Mouse (Mus musculus): Measurements from ENCODE around the gene Zbtb45. TPM values are rescaled to one million over a fixed set of nuclear protein-coding genes. Genes with fewer than 3 reads are reported as not detected.

Zbtb45 gene
- polyA plus RNA-seq, 1 experiment from 2014 or later, result 32.8 TPM

- Histone ChIP-seq H3K4me2 (peak overlapping the region; percentile 88), H3K36me3 (ENCODE audit: control insufficient read depth, insufficient read depth, low read length) (peaks cover 17% of the 10 kb centered on the region), H3K9me3 (ENCODE audit: control insufficient read depth, low read length) (no peaks in the 10 kb centered on the region), H3K4me3 (ENCODE audit: low read depth, low read length) (peak overlapping the region; percentile 85), H3K9ac (ENCODE audit: low read length) (peak overlapping the region; percentile 97), H3K27me3 (ENCODE audit: control insufficient read depth, insufficient read depth, low read length) (no peaks in the 10 kb centered on the region; the same call in 1 of the 2 replicates), H3K4me1 (ENCODE audit: control insufficient read depth, insufficient read depth, low read length) (peaks cover 29% of the 10 kb centered on the region), H3K27ac (ENCODE audit: low read depth, low read length) (no peak overlapping the region)
- DNase-seq (ENCODE audit: low spot score, missing footprints) (no peak), ATAC-seq (ENCODE audit: low FRiP score) (no peak)
- 53% methylated on average over 4 of the region's 4 CpGs for WGBS
These were observed 27.0 kb upstream of the Zbtb45 start for GRCm38 (mm10) chr7:13036806-13037205.

DNA sequence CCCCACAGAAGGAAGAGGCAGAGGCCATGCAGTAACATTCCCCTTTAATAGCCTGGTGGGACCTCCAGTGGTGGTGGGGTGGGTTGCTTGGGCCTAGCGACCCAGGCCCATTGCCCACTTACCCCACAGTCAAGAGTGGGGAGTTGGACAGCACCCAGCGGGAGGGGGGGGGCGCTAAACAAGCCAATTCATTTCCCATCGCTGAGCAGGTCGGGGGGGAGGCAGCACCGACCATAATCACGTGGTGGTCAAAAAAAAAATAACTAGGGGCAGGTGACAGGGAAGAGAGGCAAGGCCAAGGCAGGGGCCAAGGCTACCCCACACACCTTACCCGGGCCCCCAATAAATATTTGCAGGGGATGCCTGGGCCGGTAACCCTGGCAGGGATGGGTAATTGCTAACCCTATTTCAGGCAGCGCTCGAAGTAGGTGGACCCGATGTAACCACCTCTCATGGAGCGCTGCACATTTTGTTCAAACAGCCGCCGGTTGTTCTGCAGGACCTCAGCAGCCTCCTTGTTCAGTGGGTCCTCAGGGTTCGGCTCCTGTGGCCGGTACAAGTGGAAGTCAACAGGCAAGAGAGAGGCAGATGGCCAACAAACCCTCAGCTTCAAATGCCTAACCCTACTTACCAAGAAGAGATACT, 25.5 kb upstream of the Zbtb45 start:
- H3K4me1 ChIP-seq (ENCODE audit: control insufficient read depth, insufficient read depth, low read length), result peaks cover 29% of the 10 kb centered on the region
- H3K9ac ChIP-seq (ENCODE audit: low read length), result 0 out of 2 replicates have a peak overlapping the region, but pooled peaks have one; percentile 83
- peak overlapping the region; percentile 57; the same call in 1 of the 2 replicates for H3K4me3 ChIP-seq (ENCODE audit: low read depth, low read length)
- no peaks in the 10 kb centered on the region; the same call in 1 of the 2 replicates for H3K27me3 ChIP-seq (ENCODE audit: control insufficient read depth, insufficient read depth, low read length)
- WGBS, result 85% methylated on average over 17 of the region's 17 CpGs
- H3K9me3 ChIP-seq (ENCODE audit: control insufficient read depth, low read length), result no peaks in the 10 kb centered on the region
- H3K36me3 ChIP-seq (ENCODE audit: control insufficient read depth, insufficient read depth, low read length), result peaks cover 29% of the 10 kb centered on the region
- ATAC-seq (ENCODE audit: low FRiP score) (no peak), DNase-seq (ENCODE audit: low spot score, missing footprints) (no peak)
- H3K4me2 ChIP-seq, result 0 out of 2 replicates have a peak overlapping the region, but pooled peaks have one; percentile 90
- peak overlapping the region; percentile 48; the same call in 1 of the 2 replicates for H3K27ac ChIP-seq (ENCODE audit: low read depth, low read length)

- peaks cover 39% of the 10 kb centered on the region for H3K36me3 ChIP-seq (ENCODE audit: control insufficient read depth, insufficient read depth, low read length)
- H3K4me1 ChIP-seq (ENCODE audit: control insufficient read depth, insufficient read depth, low read length), result peaks cover 29% of the 10 kb centered on the region
- H3K9me3 ChIP-seq (ENCODE audit: control insufficient read depth, low read length), result no peaks in the 10 kb centered on the region
- peak within 1 kb of the TSS; percentile 87 for H3K27ac ChIP-seq (ENCODE audit: low read depth, low read length)
- peak within 1 kb of the TSS; percentile 83 for H3K9ac ChIP-seq (ENCODE audit: low read length)
- peak within 1 kb of the TSS; percentile 90 for H3K4me2 ChIP-seq
- WGBS, result under 1% methylated on average over 45 of the region's 45 CpGs
- ATAC-seq (ENCODE audit: low FRiP score), result peak; percentile 82
- peak within 1 kb of the TSS; percentile 57 for H3K4me3 ChIP-seq (ENCODE audit: low read depth, low read length)
- no peaks in the 10 kb centered on the region for H3K27me3 ChIP-seq (ENCODE audit: control insufficient read depth, insufficient read depth, low read length)
- DNase-seq (ENCODE audit: low spot score, missing footprints), result peak; percentile 100
These were observed 24.5 kb upstream of the Zbtb45 start, which contains the start of gene Chmp2a for GRCm38 (mm10) chr7:13034148-13034977. Chmp2a (minus strand) TSS chr7:13034807.

DNA sequence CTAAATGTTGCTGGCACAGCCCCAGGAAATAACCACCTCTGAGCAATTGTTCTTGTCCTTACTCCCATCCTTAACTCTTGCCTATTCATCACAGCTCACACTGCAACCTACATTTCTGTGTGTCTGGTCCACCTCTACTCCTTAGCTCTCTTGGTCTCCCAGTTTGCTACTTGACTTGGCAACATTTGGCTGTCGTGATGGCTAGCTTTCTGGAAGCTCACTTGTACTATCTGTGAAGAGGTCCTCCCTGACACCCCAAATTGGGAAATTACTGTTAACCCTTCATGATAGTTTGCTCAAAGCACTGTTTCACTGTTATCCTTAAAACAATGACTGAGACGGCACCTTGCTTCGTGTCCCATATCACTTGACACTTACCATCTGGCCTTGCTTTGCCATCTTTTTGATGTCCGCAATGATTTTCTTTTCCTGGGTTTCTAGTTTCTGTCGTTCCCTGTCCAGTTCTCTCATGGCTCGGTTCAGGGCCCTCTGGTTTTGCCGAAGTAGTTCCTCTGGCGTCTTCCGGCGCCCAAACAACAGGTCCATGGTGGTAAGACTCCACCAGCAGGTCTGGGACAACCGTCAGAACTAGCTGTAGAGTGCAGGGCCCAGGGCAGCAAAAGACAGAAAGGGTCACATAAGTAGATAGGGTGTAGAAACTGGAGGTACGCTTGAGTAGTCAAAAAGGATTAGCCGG, 23.8 kb upstream of the Zbtb45 start:
- Histone ChIP-seq H3K9me3 (ENCODE audit: control insufficient read depth, low read length) (no peaks in the 10 kb centered on the region), H3K27me3 (ENCODE audit: control insufficient read depth, insufficient read depth, low read length) (no peaks in the 10 kb centered on the region), H3K27ac (ENCODE audit: low read depth, low read length) (peak overlapping the region; percentile 87), H3K9ac (ENCODE audit: low read length) (peak overlapping the region; percentile 83), H3K4me3 (ENCODE audit: low read depth, low read length) (peak overlapping the region; percentile 57), H3K4me1 (ENCODE audit: control insufficient read depth, insufficient read depth, low read length) (peaks cover 22% of the 10 kb centered on the region), H3K36me3 (ENCODE audit: control insufficient read depth, insufficient read depth, low read length) (peaks cover 47% of the 10 kb centered on the region), H3K4me2 (peak overlapping the region; percentile 90)
- ATAC-seq (ENCODE audit: low FRiP score), result no peak
- WGBS, result 50% methylated on average over 13 of the region's 13 CpGs
- peak; percentile 86 for DNase-seq (ENCODE audit: low spot score, missing footprints)

DNA sequence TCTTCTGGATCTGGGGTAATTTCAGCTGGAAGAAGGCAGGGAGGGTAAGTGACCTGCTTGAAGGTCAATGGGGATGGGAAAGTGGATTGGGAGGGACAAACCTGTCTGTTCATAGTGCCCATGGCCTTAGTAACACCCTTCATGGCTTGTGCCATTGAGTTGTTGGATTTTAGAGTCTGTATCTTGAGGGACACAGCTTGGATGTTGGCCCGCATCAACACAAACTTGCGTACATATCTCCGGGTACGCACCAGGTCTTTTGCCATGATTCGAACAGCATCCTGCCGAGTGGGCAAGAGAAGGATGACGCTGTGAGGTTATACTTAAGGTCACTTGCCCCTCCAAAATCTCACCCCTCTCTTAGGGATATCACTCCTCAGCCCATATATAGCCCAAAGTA, 22.7 kb upstream of the Zbtb45 start:
- peaks cover 57% of the 10 kb centered on the region for H3K36me3 ChIP-seq (ENCODE audit: control insufficient read depth, insufficient read depth, low read length)
- H3K4me2 ChIP-seq, result no peak overlapping the region
- no peak overlapping the region for H3K4me3 ChIP-seq (ENCODE audit: low read depth, low read length)
- no peak overlapping the region for H3K9ac ChIP-seq (ENCODE audit: low read length)
- no peak for DNase-seq (ENCODE audit: low spot score, missing footprints)
- no peak overlapping the region for H3K27ac ChIP-seq (ENCODE audit: low read depth, low read length)
- 91% methylated on average over 7 of the region's 7 CpGs for WGBS
- peaks cover 21% of the 10 kb centered on the region for H3K4me1 ChIP-seq (ENCODE audit: control insufficient read depth, insufficient read depth, low read length)
- H3K27me3 ChIP-seq (ENCODE audit: control insufficient read depth, insufficient read depth, low read length), result no peaks in the 10 kb centered on the region
- no peak for ATAC-seq (ENCODE audit: low FRiP score)
- no peaks in the 10 kb centered on the region for H3K9me3 ChIP-seq (ENCODE audit: control insufficient read depth, low read length)

DNA sequence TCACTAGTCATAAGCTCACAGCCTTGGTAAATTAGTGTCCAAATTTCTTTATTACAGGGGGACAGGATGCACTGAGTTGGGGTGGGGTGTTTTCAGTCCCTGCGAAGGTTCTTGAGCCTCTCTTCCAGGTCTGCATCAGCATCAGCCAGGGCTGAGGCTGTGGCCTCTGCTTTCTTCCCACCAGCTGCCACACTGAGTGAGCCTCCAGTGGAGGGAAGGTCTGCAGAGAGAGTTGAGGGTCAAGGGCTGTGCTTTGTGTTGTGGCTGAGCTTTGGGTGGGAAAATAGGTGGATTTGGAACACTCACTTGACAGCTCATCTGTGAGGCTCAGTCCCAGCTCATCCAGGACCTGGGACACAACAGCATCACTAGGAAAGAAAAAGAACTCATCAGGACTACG, 22.1 kb upstream of the Zbtb45 start:
- Histone ChIP-seq H3K9me3 (ENCODE audit: control insufficient read depth, low read length) (no peaks in the 10 kb centered on the region), H3K27me3 (ENCODE audit: control insufficient read depth, insufficient read depth, low read length) (no peaks in the 10 kb centered on the region), H3K36me3 (ENCODE audit: control insufficient read depth, insufficient read depth, low read length) (peaks cover 63% of the 10 kb centered on the region), H3K9ac (ENCODE audit: low read length) (no peak overlapping the region), H3K4me1 (ENCODE audit: control insufficient read depth, insufficient read depth, low read length) (peaks cover 20% of the 10 kb centered on the region), H3K4me2 (no peak overlapping the region), H3K4me3 (ENCODE audit: low read depth, low read length) (no peak overlapping the region), H3K27ac (ENCODE audit: low read depth, low read length) (no peak overlapping the region)
- WGBS, result 87% methylated on average over 2 of the region's 2 CpGs
- no peak for ATAC-seq (ENCODE audit: low FRiP score)
- DNase-seq (ENCODE audit: low spot score, missing footprints), result peak; percentile 82

DNA sequence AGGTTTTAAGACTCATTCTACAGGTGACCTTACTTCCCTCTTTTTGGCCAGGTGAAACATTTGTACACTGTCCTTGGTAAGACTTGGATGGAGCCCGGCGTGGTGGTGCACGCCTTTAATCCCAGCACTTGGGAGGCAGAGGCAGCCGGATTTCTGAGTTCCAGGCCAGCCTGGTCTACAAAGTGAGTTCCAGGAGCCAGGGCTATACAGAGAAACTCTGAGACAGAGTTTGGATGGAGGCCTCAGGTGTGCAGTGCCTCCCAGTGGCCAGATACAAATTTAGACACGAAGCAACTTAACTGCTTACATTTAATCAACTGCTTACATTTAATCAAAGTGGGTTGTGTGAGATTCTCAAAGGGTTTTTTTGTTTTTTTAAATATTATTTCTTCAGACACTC, 21.2 kb upstream of the Zbtb45 start:
- peaks cover 69% of the 10 kb centered on the region for H3K36me3 ChIP-seq (ENCODE audit: control insufficient read depth, insufficient read depth, low read length)
- 77% methylated on average over 5 of the region's 5 CpGs for WGBS
- no peaks in the 10 kb centered on the region for H3K9me3 ChIP-seq (ENCODE audit: control insufficient read depth, low read length)
- H3K27ac ChIP-seq (ENCODE audit: low read depth, low read length), result no peak overlapping the region
- no peak overlapping the region for H3K4me3 ChIP-seq (ENCODE audit: low read depth, low read length)
- H3K9ac ChIP-seq (ENCODE audit: low read length), result no peak overlapping the region
- H3K4me1 ChIP-seq (ENCODE audit: control insufficient read depth, insufficient read depth, low read length), result peaks cover 20% of the 10 kb centered on the region
- no peaks in the 10 kb centered on the region for H3K27me3 ChIP-seq (ENCODE audit: control insufficient read depth, insufficient read depth, low read length)
- no peak overlapping the region for H3K4me2 ChIP-seq
- no peak for ATAC-seq (ENCODE audit: low FRiP score)
- DNase-seq (ENCODE audit: low spot score, missing footprints), result peak; percentile 82

GRCm38 (mm10) chr7:13028986-13029385, 19.2 kb upstream of the Zbtb45 start:
- 90% methylated on average over 4 of the region's 4 CpGs for WGBS
- no peak overlapping the region for H3K27ac ChIP-seq (ENCODE audit: low read depth, low read length)
- H3K9me3 ChIP-seq (ENCODE audit: control insufficient read depth, low read length), result no peaks in the 10 kb centered on the region
- ATAC-seq (ENCODE audit: low FRiP score) (no peak), DNase-seq (ENCODE audit: low spot score, missing footprints) (peak; percentile 81)
- H3K4me2 ChIP-seq, result no peak overlapping the region
- H3K4me1 ChIP-seq (ENCODE audit: control insufficient read depth, insufficient read depth, low read length), result peaks cover 22% of the 10 kb centered on the region
- H3K4me3 ChIP-seq (ENCODE audit: low read depth, low read length), result no peak overlapping the region
- no peak overlapping the region for H3K9ac ChIP-seq (ENCODE audit: low read length)
- no peaks in the 10 kb centered on the region for H3K27me3 ChIP-seq (ENCODE audit: control insufficient read depth, insufficient read depth, low read length)
- peaks cover 59% of the 10 kb centered on the region for H3K36me3 ChIP-seq (ENCODE audit: control insufficient read depth, insufficient read depth, low read length)

All from midbrain, embryonic 11.5 days (tissue).